Mouse (Mus musculus) lung, embryonic 14.5 days (tissue): ENCODE measurements at regions not wholly inside any gene's neighbourhood (a gene's known extent, or its start where the extent isn't known, plus 50 kb on each side); places are given as distances from the start of the nearest gene placed in this dataset.

Experiments used
- ATAC-seq: fragments of 200-750 bp; cut with Nextera tagmentation; 2 replicates; pipeline ENCODE4 v1.8.0; 2017; ENCODE audit warnings: mild to moderate bottlenecking, moderate TSS enrichment, moderate library complexity; ENCODE audit not compliant: insufficient read depth
- DNase-seq: peaks from one replicate; pipeline ENCODE4 v3.0.0-alpha.2; 2015
- H3K27ac ChIP-seq: fragments of 300-500 bp; sonication (generic); 2 replicates; pipeline ENCODE4 v1.5.1; 2014; ENCODE audit warnings: low read depth, mild to moderate bottlenecking, moderate library complexity
- H3K27me3 ChIP-seq: fragments of 300-500 bp; sonication (generic); 2 replicates; pipeline ENCODE4 v1.6.1; 2014; ENCODE audit warnings: low read length, control low read depth; ENCODE audit not compliant: insufficient read depth
- H3K36me3 ChIP-seq: fragments of 300-500 bp; sonication (generic); 2 replicates; pipeline ENCODE4 v1.6.1; 2014; ENCODE audit warnings: control low read depth; ENCODE audit not compliant: insufficient read depth
- H3K4me1 ChIP-seq: fragments of 300-500 bp; sonication (generic); 2 replicates; pipeline ENCODE4 v1.6.1; 2014; ENCODE audit warnings: antibody characterized with exemption, control low read depth; ENCODE audit not compliant: insufficient read depth
- H3K4me2 ChIP-seq: fragments of 300-500 bp; sonication (generic); 2 replicates; pipeline ENCODE4 v1.6.1; 2014; ENCODE audit warnings: mild to moderate bottlenecking
- H3K4me3 ChIP-seq: fragments of 300-500 bp; sonication (generic); 2 replicates; pipeline ENCODE4 v1.5.1; 2014; ENCODE audit warnings: low read depth, low read length
- H3K9ac ChIP-seq: fragments of 300-500 bp; sonication (generic); 2 replicates; pipeline ENCODE4 v1.6.1; 2014
- H3K9me3 ChIP-seq: fragments of 300-500 bp; sonication (generic); 2 replicates; pipeline ENCODE4 v1.6.1; 2016; ENCODE audit warnings: low read depth, low read length, control low read depth
- CTCF ChIP-seq: IDR thresholded peaks from 2 replicates; pipeline ENCODE4 v1.5.1; 2016; ENCODE audit warnings: antibody characterized with exemption, low read depth
- WGBS: fragments of 180-500 bp; shearing (Covaris S2); extraction: QIAGEN DNeasy Blood & Tissue Kit; methylation state at CpG from one replicate; pipeline ENCODE4 v1.1.7; 2014; 5-methylcytosine and 5-hydroxymethylcytosine counted together

DNA sequence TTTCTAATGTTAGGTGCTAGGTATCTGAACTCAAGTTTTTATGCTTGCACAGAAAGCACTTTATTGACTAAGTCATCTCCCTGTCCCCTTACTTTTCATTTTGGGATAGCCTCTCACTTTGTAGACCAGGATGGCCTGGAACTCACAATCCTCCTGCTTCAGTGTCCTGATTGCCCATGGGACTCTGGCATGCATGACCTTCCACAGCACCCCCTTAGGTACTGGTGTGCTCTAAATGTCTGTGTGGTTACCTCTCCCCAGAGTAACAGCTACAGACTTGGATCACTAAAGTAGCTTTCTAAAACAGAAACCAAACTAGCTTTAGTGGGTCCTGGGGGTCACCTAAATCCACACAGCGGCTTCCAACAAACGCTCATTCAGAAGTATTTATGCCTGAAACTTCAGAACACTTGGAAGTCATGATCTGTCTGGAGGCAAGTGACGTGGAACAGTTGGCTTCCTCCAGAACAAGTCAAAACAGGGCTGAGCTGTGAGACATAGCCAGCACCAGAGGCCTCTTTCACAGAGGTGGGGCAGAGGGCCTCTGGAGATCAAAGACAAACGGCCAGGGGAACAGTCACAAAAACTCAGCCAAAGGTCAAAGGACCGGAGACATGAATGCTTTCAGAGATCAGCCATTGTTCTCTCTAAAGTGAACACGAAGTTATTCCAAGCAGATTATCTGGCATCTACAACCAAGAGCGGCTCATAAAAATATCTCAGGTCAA lies 80.8 kb upstream of the Nebl start:
- ATAC-seq (no peak), DNase-seq (peak; percentile 16)
- Histone ChIP-seq H3K9ac (no peak overlapping the region), H3K4me3 (no peak overlapping the region), H3K27me3 (no peaks in the 10 kb centered on the region), H3K4me1 (no peaks in the 10 kb centered on the region), H3K27ac (no peak overlapping the region), H3K4me2 (no peak overlapping the region), H3K9me3 (no peaks in the 10 kb centered on the region), H3K36me3 (no peaks in the 10 kb centered on the region)
- WGBS, result 32% methylated on average over 7 of the region's 7 CpGs
- no peak for TF ChIP-seq CTCF
